Mouse (Mus musculus) CD8-positive naive resting alpha-beta T cell, adult 2 months (primary cell): ENCODE data around the gene Vmn1r11.

Experiments
- DNase-seq, 2 experiments: peaks; one replicate each; pipeline ENCODE4 v3.0.0; 2022; ENCODE audit warnings: low read depth in 2 of 2, low spot score in 2 of 2

Gene Vmn1r11

DNA sequence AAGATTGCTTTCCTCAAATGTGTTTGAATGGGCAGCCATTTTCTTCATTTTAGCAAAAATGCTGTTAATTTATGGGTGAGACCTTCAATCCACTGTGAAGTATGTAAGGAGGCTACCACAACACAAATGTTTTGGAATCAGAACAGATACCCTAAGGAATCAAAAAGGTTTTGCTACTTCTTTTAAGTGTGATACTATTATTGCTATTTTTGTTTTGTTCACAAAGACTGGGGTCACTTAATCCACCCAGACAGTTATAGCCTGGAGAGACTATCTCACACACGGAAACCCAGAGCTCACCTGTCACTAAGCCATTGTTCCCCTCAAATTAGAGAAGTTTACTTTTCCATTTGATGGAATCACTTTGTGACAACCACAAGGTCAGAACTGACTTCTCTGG, at the start of gene Vmn1r11:
Vmn1r11 (plus strand) TSS at position 301 of the 400 bp plus-strand sequence.
- DNase-seq = no peak

DNA sequence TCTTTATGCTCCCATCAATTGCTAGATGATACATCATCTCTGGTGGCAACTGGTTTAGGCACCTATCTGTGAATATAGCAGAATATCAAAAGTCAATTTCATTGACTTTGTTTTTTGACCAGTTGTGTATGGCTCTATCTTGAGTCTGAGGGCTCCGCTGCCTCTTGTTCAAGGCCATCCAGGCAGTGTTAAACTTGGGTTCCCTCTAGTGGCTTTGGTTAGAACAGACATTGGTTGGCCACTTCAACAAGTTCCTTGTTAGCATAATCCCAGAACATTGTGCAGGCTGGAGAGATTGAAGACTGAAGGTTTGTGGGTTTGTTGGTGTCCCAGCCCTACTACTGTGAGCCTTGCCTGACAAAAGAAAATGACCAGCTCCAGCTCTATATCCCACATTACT, 26.9 kb upstream of the Vmn1r11 start:
- no peak for DNase-seq

DNA sequence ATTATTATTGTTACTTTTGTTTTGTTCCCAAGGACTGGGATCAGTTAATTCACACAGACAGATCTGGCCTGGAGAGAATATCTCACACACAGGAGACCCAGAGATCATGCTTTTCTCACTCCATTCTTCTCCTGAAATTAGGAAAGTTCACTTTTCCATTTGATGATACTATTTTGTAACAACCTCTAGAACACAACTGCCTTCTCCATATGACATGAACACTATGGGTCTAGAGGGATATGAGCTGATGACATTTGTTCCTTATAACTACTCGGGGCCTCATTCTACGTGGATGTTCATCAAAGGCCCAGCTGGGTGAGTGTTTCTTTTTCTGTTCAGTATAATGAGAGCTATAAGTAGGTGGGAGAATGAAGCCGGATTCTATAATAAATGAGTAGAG, 24.1 kb upstream of the Vmn1r11 start, which contains the start of gene Vmn1r10:
Vmn1r10 (plus strand) TSS at position 301 of the 400 bp plus-strand sequence.
- no peak for DNase-seq

DNA sequence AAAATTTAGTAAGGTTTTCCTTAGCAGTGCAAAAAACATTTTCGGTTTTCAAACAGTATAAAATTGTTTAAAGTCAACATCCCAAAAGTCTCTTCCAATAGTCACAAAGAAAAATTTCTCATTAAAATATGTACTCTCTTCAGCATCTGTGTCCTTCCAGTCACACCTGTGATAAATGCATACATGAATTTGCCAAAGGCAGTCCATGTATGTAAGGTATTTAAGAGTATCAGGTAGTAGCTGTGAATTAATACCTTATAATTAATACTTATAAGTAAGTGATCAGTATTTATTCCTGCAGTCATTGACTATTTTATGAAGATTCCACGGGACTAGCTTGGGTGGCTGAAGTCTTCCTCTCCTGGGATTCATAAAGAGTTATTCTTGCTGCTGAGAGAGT, 23.4 kb downstream of the Vmn1r11 start, which contains the start of gene Vmn1r12:
Vmn1r12 (plus strand) TSS at position 301 of the 400 bp plus-strand sequence.
- DNase-seq = no peak
